Mouse (Mus musculus) neural tube, embryonic 12.5 days (tissue): ENCODE results near the gene Rpl5. TPM values are rescaled to one million over a fixed set of nuclear protein-coding genes. Genes with fewer than 3 reads are reported as not detected.

Experiments used
- ATAC-seq: fragments of 200-750 bp; cut with Nextera tagmentation; 2 replicates; pipeline ENCODE4 v1.8.0; 2017; ENCODE audit warnings: low read depth, mild to moderate bottlenecking, moderate TSS enrichment, moderate library complexity; ENCODE audit not compliant: low FRiP score
- H3K27ac ChIP-seq: fragments of 300-500 bp; sonication (generic); 2 replicates; pipeline ENCODE4 v1.5.1; 2016
- H3K27me3 ChIP-seq: fragments of 300-500 bp; sonication (generic); replicated peaks from 2 replicates; pipeline ENCODE4 v1.6.1; 2016; ENCODE audit warnings: mild to moderate bottlenecking
- H3K36me3 ChIP-seq: fragments of 300-500 bp; sonication (generic); 2 replicates; pipeline ENCODE4 v1.6.1; 2016; ENCODE audit warnings: mild to moderate bottlenecking
- H3K4me1 ChIP-seq: fragments of 300-500 bp; sonication (generic); 2 replicates; pipeline ENCODE4 v1.6.1; 2016
- H3K4me2 ChIP-seq: fragments of 300-500 bp; sonication (generic); replicated peaks from 2 replicates; pipeline ENCODE4 v1.6.1; 2016; ENCODE audit warnings: mild to moderate bottlenecking
- H3K4me3 ChIP-seq: fragments of 300-500 bp; sonication (generic); 2 replicates; pipeline ENCODE4 v1.5.1; 2016
- H3K9ac ChIP-seq: fragments of 300-500 bp; sonication (generic); 2 replicates; pipeline ENCODE4 v1.6.1; 2016; ENCODE audit warnings: mild to moderate bottlenecking
- H3K9me3 ChIP-seq: fragments of 300-500 bp; sonication (generic); 2 replicates; pipeline ENCODE4 v1.6.1; 2016; ENCODE audit warnings: mild to moderate bottlenecking
- WGBS: fragments of 180-500 bp; shearing (Covaris S2); methylation state at CpG from one replicate; pipeline ENCODE4 v1.1.7; 2016; 5-methylcytosine and 5-hydroxymethylcytosine counted together
- polyA plus RNA-seq: library from polyadenylated mRNA; unstranded; fragments of >200 nt; fragmentation: Nextera tagmentation; extraction: Ambion mirVana; gene quantifications from 2 replicates; pipeline ENCODE4 v1.2.1, GENCODE M21; 2016

The Rpl5 gene
- polyA plus RNA-seq, 1 experiment from 2014 or later = 58.6 TPM

DNA sequence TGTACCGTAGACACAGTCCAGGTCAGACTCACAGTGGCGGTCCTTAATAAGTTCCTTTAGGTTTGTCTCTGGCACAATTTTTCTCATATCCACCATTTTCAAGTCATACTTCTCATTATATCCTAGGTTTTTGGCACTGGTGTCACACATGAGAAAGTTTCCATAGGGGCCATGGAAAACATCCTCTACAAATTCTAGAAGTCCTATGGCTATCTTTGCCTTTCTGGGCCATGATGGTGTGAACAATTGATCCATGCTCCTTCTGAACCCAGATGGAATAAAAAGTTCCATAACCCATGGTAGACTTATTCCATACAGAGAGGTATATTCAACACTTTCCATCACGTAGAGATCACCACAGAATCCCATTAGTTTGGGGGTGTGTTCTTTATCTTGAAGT, 9.4 kb downstream of the Rpl5 start:
- ATAC-seq = no peak
- Histone ChIP-seq H3K9me3 (no peaks in the 10 kb centered on the region), H3K9ac (no peak overlapping the region), H3K36me3 (peaks cover 51% of the 10 kb centered on the region), H3K27ac (no peak overlapping the region), H3K4me2 (no peak overlapping the region), H3K27me3 (no peaks in the 10 kb centered on the region), H3K4me1 (no peaks in the 10 kb centered on the region), H3K4me3 (no peak overlapping the region)
- 88% methylated on average over 3 of the region's 3 CpGs for WGBS

DNA sequence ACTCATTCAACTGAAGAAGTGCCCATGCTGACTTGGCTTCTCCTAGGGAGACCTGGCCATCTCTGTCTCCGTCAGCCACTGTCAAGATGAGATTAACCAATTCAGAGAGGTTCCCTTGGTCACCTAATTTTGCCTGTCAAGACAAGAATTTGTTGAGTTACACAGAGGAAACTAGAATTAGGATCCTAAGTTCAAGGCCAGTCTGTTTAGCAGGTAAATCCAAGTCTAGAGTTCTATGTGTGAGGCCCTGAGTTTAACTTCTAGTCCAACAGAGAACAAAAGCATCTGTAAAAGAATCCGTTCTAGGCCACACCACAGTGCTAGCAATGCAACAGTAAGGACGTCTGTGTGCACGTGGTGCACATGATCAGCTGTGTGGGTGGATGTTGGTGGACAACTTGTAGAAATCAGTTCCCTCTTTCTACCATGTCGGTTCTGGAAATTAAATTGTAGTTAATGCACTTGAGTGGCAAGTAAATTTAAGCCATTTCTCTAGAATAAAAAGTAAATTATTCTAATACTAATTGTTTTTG, 9.8 kb downstream of the Rpl5 start:
- Histone ChIP-seq H3K4me2 (no peak overlapping the region), H3K9me3 (no peaks in the 10 kb centered on the region), H3K4me1 (no peaks in the 10 kb centered on the region), H3K9ac (no peak overlapping the region), H3K27me3 (no peaks in the 10 kb centered on the region), H3K27ac (no peak overlapping the region), H3K36me3 (peaks cover 47% of the 10 kb centered on the region), H3K4me3 (no peak overlapping the region)
- no peak for ATAC-seq
- WGBS = 68% methylated on average over 5 of the region's 5 CpGs

DNA sequence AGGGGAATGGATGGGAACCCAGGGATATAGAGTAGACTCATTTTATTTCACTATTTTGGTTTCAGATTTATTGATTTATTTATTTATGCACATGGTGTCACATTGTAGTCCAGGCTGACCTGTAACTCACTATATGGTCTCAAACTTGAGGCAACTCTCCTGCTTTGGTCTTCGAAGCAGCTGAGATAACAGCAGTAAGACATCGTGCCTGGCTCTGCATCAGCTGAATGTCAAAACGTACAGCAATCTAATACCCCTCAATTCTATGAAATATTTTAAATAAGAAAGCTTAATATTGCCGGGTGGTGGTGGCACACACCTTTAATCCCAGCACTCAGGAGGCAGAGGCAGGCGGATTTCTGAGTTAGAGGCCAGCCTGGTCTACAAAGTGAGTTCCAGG, 10.7 kb downstream of the Rpl5 start:
- WGBS = 86% methylated on average over 5 of the region's 5 CpGs
- no peak overlapping the region for H3K4me2 ChIP-seq
- H3K36me3 ChIP-seq = peaks cover 39% of the 10 kb centered on the region
- H3K9ac ChIP-seq = no peak overlapping the region
- H3K9me3 ChIP-seq = no peaks in the 10 kb centered on the region
- no peak overlapping the region for H3K4me3 ChIP-seq
- no peak for ATAC-seq
- H3K27ac ChIP-seq = no peak overlapping the region
- peaks cover 6% of the 10 kb centered on the region for H3K4me1 ChIP-seq
- no peaks in the 10 kb centered on the region for H3K27me3 ChIP-seq

- H3K4me1 ChIP-seq = peaks cover 6% of the 10 kb centered on the region
- H3K36me3 ChIP-seq = peaks cover under 1% of the 10 kb centered on the region; the same call in 1 of the 2 replicates
- 28% methylated on average over 4 of the region's 4 CpGs for WGBS
- H3K9me3 ChIP-seq = no peaks in the 10 kb centered on the region
- H3K27ac ChIP-seq = no peak overlapping the region
- peak; percentile 68 for ATAC-seq
- H3K4me3 ChIP-seq = no peak overlapping the region
- no peak overlapping the region; the same call in 1 of the 2 replicates for H3K4me2 ChIP-seq
- H3K9ac ChIP-seq = no peak overlapping the region
- H3K27me3 ChIP-seq = no peaks in the 10 kb centered on the region
Observed at GRCm38 (mm10) chr5:107915280-107915679, 15.0 kb downstream of the Rpl5 start.

GRCm38 (mm10) chr5:107921400-107922252, 21.3 kb downstream of the Rpl5 start:
- H3K36me3 ChIP-seq = no peaks in the 10 kb centered on the region
- no peak overlapping the region for H3K27ac ChIP-seq
- H3K9ac ChIP-seq = no peak overlapping the region
- H3K4me1 ChIP-seq = no peaks in the 10 kb centered on the region
- WGBS = 79% methylated on average over 2 of the region's 2 CpGs
- peak; percentile 66 for ATAC-seq
- no peak overlapping the region for H3K4me3 ChIP-seq
- no peaks in the 10 kb centered on the region for H3K27me3 ChIP-seq
- H3K4me2 ChIP-seq = no peak overlapping the region
- H3K9me3 ChIP-seq = no peaks in the 10 kb centered on the region

- no peak overlapping the region for H3K4me2 ChIP-seq
- H3K27me3 ChIP-seq = no peaks in the 10 kb centered on the region
- ATAC-seq = no peak
- H3K4me3 ChIP-seq = no peak overlapping the region
- WGBS = 87% methylated on average over 1 of the region's 1 CpGs
- H3K9ac ChIP-seq = no peak overlapping the region
- H3K27ac ChIP-seq = no peak overlapping the region
- no peaks in the 10 kb centered on the region for H3K9me3 ChIP-seq
- no peaks in the 10 kb centered on the region for H3K36me3 ChIP-seq
- no peaks in the 10 kb centered on the region for H3K4me1 ChIP-seq
Observed at GRCm38 (mm10) chr5:107922836-107923235, 22.5 kb downstream of the Rpl5 start.

- H3K36me3 ChIP-seq = no peaks in the 10 kb centered on the region
- 81% methylated on average over 8 of the region's 8 CpGs for WGBS
- no peak overlapping the region for H3K4me2 ChIP-seq
- H3K4me1 ChIP-seq = no peaks in the 10 kb centered on the region
- no peak for ATAC-seq
- no peak overlapping the region for H3K27ac ChIP-seq
- no peak overlapping the region for H3K9ac ChIP-seq
- H3K9me3 ChIP-seq = no peaks in the 10 kb centered on the region
- H3K27me3 ChIP-seq = no peaks in the 10 kb centered on the region
- H3K4me3 ChIP-seq = no peak overlapping the region
Observed at GRCm38 (mm10) chr5:107924564-107924963, 24.3 kb downstream of the Rpl5 start.

DNA sequence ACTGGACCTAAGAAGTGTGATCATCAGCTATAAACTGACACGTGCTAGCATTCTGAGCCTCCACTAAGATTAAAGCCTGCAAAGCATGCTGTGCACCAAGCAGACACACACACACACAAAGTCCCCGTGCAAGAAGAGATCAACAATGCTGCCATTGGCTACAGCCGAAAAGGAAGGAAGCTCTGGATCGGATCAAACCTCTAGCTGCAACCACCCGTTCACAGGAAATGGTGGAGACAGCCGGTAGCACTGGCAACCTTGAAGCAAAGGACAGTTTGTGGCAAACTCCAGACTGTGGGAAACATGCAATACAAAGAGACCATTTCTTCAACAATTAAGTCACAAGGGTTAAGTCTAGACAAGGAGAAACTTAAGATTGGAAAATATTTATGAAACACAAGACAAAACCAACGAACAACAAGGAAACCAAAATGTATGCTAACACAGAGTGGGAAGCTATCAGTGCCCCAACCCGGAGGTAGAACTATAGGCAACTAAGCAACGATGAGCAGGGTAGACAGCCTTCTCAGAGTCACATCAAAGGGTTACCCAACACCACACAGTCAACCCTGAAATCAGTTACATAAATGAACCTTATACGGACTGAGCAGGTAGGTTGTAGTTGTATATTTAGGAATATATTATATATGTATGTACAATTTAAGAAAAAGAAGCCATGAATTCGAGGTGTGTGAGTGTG, 26.4 kb downstream of the Rpl5 start:
- H3K9ac ChIP-seq = no peak overlapping the region
- no peaks in the 10 kb centered on the region for H3K36me3 ChIP-seq
- ATAC-seq = no peak
- H3K4me1 ChIP-seq = no peaks in the 10 kb centered on the region
- no peak overlapping the region for H3K4me3 ChIP-seq
- 87% methylated on average over 11 of the region's 11 CpGs for WGBS
- no peak overlapping the region for H3K4me2 ChIP-seq
- no peaks in the 10 kb centered on the region for H3K27me3 ChIP-seq
- H3K9me3 ChIP-seq = no peaks in the 10 kb centered on the region
- H3K27ac ChIP-seq = no peak overlapping the region

GRCm38 (mm10) chr5:107932556-107932955, 32.3 kb downstream of the Rpl5 start:
- H3K9ac ChIP-seq = no peak overlapping the region
- H3K4me2 ChIP-seq = no peak overlapping the region
- no peak overlapping the region for H3K27ac ChIP-seq
- ATAC-seq = no peak
- no peak overlapping the region for H3K4me3 ChIP-seq
- no peaks in the 10 kb centered on the region for H3K27me3 ChIP-seq
- no peaks in the 10 kb centered on the region for H3K9me3 ChIP-seq
- 64% methylated on average over 2 of the region's 2 CpGs for WGBS
- H3K4me1 ChIP-seq = no peaks in the 10 kb centered on the region
- H3K36me3 ChIP-seq = no peaks in the 10 kb centered on the region

DNA sequence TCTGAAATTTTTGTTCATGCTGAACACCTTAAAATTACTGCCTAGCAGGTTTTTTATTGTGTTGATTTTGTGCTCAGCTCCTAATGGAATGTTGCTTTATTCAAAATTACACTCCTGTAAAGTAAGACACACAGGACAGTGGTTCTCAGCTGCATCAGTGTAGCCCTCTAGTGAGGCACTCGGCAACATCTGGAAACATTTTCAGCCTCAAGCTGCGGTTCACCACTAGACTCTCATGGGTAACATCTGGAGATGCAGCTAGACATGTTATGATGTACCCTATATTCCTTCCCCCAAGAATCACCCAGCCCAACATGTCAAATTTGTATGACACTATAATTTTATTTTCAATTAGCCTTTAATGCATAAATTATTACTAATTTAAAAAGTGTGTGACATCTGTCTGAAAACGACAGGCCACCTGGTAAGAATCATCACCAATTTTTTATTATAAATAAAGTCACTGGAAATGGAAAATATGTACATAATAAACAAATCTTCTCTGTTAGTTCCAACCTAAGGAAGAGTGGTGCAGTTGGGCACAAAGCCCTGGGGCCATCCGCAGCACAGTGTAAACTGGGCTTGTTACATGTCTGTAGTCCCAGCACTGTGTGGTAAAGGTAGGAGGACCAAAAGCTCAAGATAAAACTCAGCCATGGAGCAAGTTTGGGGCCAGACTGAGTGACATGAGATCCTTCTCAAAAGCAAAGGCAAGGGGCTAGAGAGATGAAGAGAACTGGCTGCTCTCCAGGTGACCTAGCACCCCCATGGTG, 33.1 kb downstream of the Rpl5 start:
- H3K9me3 ChIP-seq = no peaks in the 10 kb centered on the region
- no peak overlapping the region for H3K4me2 ChIP-seq
- no peak overlapping the region for H3K27ac ChIP-seq
- H3K9ac ChIP-seq = no peak overlapping the region
- WGBS = 83% methylated on average over 4 of the region's 4 CpGs
- H3K4me1 ChIP-seq = no peaks in the 10 kb centered on the region
- no peak overlapping the region for H3K4me3 ChIP-seq
- ATAC-seq = no peak
- H3K36me3 ChIP-seq = no peaks in the 10 kb centered on the region
- H3K27me3 ChIP-seq = no peaks in the 10 kb centered on the region

DNA sequence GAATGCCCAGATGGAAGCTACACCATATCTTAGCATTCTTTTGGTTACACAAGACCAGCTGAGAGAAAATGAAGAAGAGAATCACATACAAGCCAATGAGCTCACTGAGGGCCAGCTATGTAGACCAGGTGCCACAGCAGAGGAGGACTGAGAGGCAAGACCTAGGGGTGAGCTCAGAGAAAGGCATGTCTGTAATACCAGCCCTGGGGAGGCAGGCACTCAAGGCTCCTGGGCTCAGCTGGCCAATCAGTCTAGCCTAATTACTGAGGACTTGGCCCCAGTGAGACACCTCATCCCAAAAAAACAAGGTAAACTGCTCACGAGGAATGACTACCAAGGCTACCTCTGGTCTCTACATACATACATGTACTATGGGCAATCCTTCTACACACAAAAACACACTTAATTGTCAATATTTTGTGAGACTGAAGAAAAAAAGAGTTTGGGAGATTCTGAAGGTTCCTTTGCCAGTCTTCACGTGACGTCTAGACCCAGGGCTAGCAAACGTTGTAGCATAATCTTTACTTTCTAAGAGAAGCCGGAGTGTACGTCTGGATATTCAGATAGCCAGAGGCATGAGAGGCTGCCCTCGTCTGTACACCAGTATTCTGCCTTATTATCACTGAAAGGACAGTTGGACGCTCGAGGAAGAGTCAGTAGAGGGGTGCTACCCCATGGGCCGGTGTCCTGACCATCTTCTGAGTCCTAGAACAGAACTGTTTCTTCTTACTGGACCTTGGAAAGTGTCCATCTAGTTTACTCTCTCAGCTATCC, 34.7 kb downstream of the Rpl5 start:
- H3K9me3 ChIP-seq = no peaks in the 10 kb centered on the region
- no peaks in the 10 kb centered on the region for H3K36me3 ChIP-seq
- no peak overlapping the region for H3K27ac ChIP-seq
- H3K4me1 ChIP-seq = no peaks in the 10 kb centered on the region
- WGBS = 92% methylated on average over 10 of the region's 10 CpGs
- no peak overlapping the region for H3K4me2 ChIP-seq
- no peaks in the 10 kb centered on the region for H3K27me3 ChIP-seq
- H3K4me3 ChIP-seq = no peak overlapping the region
- ATAC-seq = no peak
- no peak overlapping the region for H3K9ac ChIP-seq
